Mouse (Mus musculus) left cerebral cortex, adult 2 months (tissue): ENCODE data around the gene Actr10. TPM values are rescaled to one million over a fixed set of nuclear protein-coding genes. Genes with fewer than 3 reads are reported as not detected.

Experiments
- DNase-seq, 2 experiments: peaks; one replicate each; pipeline ENCODE4 v3.0.0; 2021 to 2022; ENCODE audit warnings: low spot score in 2 of 2, mixed read lengths in 1 of 2; ENCODE audit errors: extremely low spot score in 1 of 2
- H3K27ac ChIP-seq: fragments of 200-600 bp; 2 replicates; pipeline ENCODE4 v1.8.1; 2022
- H3K4me3 ChIP-seq: fragments of 200-600 bp; 2 replicates; pipeline ENCODE4 v1.8.1; 2022
- CTCF ChIP-seq: fragments of 200-600 bp; IDR thresholded peaks from 2 replicates; pipeline ENCODE4 v1.8.1; 2022; ENCODE audit warnings: antibody characterized with exemption, mild to moderate bottlenecking, moderate library complexity
- intact Hi-C: fragments of 180-260 bp; cut with DNase I; formaldehyde crosslinking; loops from one replicate; pipeline ENCODE4 v1.15.1; 2025
- long read RNA-seq, 2 experiments: library from polyadenylated mRNA; stranded (forward); transcript quantifications; one replicate each; pipeline ENCODE4 v2.0.0; 2021; ENCODE audit warnings: borderline mapping rate in 2 of 2
- total RNA-seq, 2 experiments: library from RNA; stranded (reverse); gene quantifications; 2 replicates each; pipeline ENCODE4 v1.2.3; 2021

Actr10 gene
- total RNA-seq, result 100 to 1,000 TPM; 138 to 163 TPM
- long read RNA-seq, experiment 1, full-length matches to known transcripts, result 19 of 24 reads
- long read RNA-seq, experiment 1, partial matches to known transcripts, result 3 of 24 reads
- long read RNA-seq, experiment 1, other reads (novel, unspliced or antisense), result 2 of 24 reads
- long read RNA-seq, experiment 2, full-length matches to known transcripts, result 11 of 15 reads
- long read RNA-seq, experiment 2, partial matches to known transcripts, result 0 of 15 reads
- long read RNA-seq, experiment 2, other reads (novel, unspliced or antisense), result 4 of 15 reads

DNA sequence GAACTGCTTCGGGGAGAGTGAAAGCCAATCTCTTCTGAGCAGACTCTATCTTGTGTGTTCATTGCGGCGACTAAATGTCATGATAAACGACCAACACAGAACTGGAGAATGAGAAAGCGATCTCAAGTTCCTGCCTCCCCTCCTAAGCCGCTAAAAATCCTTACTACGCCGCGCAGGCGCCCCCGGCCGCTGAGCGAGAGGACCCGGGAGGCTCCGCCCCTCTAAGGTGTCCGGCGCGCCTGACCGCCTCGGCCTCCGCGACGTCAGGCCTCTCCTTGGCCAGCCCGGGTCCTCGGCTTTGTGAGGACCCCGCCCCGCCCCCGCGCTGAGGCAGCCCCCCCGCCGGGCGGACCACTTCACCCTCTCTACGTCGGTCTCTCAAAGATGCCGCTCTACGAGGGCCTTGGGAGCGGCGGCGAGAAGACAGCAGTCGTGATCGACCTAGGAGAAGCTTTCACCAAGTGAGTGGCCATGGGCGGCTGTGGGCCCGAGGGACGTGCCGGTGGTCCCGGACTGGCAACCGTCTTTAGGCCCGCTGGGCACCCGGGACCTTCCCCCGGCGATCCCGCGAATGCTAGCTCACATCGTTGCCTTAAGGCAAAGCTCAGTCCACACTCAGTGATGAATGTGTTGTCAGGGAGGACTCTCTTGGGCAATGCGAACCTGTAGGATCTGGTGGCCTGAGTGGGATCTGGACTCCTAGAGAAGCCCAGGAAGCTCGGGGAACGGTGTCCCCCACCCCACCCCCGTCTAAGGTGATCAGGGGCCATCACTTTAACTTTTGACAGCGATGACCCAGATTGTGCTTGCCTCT, at the start of gene Actr10:
TSS of gene Actr10 (plus strand) at position 287 of the 814 bp plus-strand sequence.
- DNase-seq, result peak; percentile 92 to 93
- Histone ChIP-seq H3K4me3 (peak within 1 kb of the TSS; percentile 71), H3K27ac (peak within 1 kb of the TSS; percentile 93)
- intact Hi-C loops, result no loop called here
- no peak for TF ChIP-seq CTCF

DNA sequence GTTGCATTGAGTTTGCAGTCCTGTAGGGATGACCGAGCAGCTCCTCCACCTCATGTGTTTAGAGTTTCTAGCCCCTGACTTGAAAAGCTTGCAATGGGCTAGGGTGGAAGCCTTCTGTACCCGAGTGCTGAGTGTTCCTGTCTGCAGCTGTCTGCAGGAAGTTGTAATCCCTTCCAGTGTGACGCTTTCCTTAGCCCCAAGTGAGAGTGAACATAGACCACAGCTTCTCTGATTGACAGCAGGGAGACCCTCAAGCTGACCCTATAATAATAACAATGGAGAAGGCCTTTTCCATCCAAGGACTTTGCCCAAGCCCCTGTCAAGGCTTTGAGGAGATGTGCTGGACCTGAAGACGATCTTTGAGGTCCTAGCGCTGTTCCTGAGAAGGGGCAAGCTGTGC, 47.3 kb upstream of the Actr10 start:
- no peak for TF ChIP-seq CTCF
- intact Hi-C loops, result no loop called here
- Histone ChIP-seq H3K27ac (no peak overlapping the region), H3K4me3 (no peak overlapping the region)
- no peak for DNase-seq

DNA sequence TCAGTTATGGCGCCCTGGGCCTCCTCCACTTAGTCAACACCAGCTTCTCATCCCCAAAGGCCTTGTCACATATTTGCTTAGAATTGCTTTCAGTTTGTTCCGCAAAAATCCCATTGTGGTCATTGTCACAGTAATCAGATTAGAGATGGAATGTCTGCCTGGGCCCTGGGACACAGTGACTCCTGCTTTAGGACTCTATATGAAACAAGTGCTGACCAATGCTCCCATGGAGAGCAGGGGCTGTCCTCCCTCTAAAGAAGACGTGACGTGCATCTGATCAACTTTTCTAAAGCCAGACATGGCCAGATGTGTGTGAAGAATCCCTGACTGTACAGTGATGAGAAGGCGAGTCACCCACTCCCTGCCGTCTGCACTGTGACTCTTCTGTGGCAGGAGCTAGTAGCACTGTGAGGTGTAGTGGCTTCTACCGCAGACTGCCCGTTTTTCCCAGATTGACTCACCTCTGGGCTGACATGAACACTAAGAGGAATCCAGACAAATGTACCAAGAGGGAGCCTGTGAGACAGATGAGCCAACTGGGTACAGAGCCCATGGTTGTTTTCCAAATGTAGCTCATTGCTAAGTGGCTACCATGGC, 46.7 kb upstream of the Actr10 start:
- DNase-seq, result no peak
- intact Hi-C loops, result no loop called here
- H3K4me3 ChIP-seq, result no peak overlapping the region
- no peak for TF ChIP-seq CTCF
- no peak overlapping the region for H3K27ac ChIP-seq

DNA sequence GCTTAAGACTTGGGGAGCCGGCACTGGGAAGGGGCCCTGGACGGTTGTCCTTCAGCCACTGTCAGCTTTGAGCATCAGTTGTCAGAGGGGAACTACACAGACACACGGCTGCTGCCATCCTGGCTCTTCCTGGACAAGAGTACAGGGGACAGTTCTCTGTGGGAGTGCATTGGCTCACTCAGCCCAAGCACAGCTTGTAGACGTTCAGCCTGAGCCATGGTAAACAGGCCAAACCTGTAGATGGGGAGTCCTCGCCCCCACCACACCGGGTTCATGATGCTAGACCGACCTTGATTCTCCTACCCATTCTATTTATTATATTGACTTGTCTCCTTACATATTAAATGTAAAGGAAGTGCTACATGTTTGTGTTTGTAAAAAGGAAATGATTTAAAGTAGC, 42.4 kb upstream of the Actr10 start:
- intact Hi-C loops, result no loop called here
- no peak overlapping the region for H3K27ac ChIP-seq
- no peak for DNase-seq
- no peak for TF ChIP-seq CTCF
- no peak overlapping the region for H3K4me3 ChIP-seq

DNA sequence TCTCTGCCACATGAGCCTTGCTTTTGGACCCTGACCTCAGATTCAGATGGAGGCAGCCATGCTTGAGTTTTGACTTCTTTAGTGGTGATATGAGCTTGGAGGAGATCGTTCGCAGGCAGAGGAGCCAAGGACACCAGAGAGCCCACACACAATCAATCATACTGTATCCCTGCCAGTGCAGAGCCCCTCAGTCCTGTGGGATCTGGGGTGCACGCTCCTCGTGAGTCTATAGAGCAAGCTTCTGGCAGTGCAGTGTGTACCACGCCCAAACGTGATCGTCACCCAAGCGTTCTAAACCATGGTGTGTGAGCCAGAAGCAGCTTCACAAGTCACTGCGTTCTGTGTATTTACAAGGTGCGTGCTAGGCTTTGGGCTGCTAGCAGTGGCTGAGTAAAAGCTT, 41.6 kb upstream of the Actr10 start:
- intact Hi-C loops, result no loop called here
- TF ChIP-seq CTCF, result no peak
- DNase-seq, result no peak
- peak overlapping the region; percentile 11; the same call in 1 of the 2 replicates for H3K27ac ChIP-seq
- H3K4me3 ChIP-seq, result no peak overlapping the region

DNA sequence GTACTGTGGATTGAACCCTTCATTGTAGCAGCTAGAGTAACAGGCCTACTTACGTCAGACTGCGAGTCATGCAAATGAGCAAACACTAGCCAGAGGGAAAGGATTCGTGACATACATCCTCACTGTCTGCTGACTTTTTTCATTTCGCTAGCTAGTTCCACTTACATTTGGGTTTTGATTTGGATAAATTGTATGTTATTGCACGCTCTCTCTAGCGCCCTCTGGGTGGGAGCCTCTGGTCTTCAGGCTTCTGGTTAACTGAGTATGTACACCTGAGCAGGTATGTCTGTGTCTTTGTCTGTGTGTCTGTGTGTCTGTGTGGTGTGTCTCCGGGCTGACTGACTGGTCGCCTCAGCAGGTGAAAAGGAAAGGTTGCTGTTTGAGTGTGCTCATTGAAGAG, 40.2 kb upstream of the Actr10 start:
- no peak for DNase-seq
- no peak overlapping the region for H3K4me3 ChIP-seq
- TF ChIP-seq CTCF, result peak; percentile 50
- no peak overlapping the region for H3K27ac ChIP-seq
- intact Hi-C loops, result no loop called here

DNA sequence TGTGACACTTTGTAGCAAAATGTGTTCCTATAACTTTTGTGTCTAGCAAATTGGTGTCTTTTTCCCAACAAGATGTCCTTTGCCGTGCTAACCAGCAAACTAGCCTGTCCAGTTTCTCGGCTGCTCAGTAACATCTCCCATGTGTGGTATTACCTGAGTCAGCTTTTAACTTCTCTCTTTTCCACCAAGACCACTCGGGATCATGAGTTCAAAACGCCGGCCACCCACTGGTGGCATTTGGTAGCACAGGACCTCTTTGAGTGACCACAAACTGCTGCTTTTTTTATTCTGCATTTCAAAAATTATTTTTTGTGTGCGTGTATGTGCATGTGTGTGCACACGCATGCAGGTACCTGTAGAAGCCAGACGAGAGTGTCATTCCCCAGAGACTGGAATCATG, 39.2 kb upstream of the Actr10 start:
- no peak for DNase-seq
- peak; percentile 47 for TF ChIP-seq CTCF
- intact Hi-C loops, result no loop called here
- Histone ChIP-seq H3K4me3 (no peak overlapping the region), H3K27ac (no peak overlapping the region)

DNA sequence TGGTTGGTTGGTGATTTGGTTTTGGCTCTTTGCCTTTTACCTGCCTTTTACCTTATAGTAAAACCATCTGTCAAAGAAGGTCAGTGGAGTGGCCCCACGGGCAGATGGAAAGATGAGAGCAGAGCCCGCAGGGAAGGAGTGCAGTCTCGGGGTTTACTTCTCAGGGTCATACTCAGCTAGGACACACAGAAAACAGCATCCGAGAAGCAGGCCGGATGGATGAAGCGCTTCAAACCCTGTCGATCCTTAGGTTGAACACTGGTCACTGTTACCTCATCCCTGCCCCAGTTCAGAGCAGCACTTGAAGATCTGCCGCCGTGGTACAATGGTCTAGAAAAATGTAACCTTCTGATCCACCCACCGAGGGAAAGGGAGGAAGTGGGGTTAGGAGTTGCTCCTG, 33.2 kb upstream of the Actr10 start:
- no peak overlapping the region for H3K4me3 ChIP-seq
- no peak for DNase-seq
- no peak overlapping the region for H3K27ac ChIP-seq
- no peak for TF ChIP-seq CTCF
- intact Hi-C loops, result no loop called here

DNA sequence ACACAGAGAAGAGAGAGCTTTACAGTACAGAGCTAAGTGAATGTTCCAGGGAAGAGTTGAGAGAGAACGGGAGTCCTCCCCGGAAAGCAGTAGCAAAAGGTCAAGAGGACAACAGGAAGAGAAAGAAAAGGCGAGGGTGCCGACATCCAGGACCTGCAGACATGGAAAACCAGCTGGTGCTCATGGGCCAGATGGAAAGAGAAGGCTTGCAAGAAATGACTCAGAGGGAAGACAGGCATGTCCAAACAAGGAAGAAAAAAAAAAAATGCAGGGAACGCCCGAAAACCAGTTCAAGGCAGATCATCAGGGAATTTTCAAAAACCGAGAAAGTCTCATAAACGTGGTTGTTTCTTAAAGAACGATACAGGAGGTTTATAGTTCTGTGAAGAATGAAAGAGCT, 30.8 kb upstream of the Actr10 start:
- Histone ChIP-seq H3K4me3 (no peak overlapping the region), H3K27ac (peak overlapping the region; percentile 53; the same call in 1 of the 2 replicates)
- intact Hi-C loops, result no loop called here
- DNase-seq, result no peak
- no peak for TF ChIP-seq CTCF

DNA sequence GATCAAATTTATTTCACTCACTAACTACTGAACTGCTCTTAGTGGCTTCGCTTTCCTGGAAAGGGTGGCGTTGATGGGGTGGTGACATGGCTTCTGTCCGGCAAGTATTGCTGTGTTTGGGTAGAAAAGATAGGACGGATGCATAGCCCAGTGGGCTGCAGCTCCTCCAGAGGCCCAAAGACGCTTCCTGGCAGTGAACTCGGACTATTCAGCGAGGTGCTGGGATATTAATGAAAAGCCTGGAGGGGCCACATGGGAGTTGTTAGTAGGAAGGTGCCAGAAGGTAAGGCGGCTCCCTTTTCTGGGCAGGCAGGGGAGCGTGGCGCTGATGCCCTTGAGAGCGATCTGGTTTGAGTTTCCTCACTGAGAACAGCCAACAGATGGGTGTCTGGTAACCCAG, 30.0 kb upstream of the Actr10 start:
- intact Hi-C loops, result no loop called here
- Histone ChIP-seq H3K4me3 (no peak overlapping the region), H3K27ac (no peak overlapping the region; the same call in 1 of the 2 replicates)
- TF ChIP-seq CTCF, result no peak
- DNase-seq, result no peak

DNA sequence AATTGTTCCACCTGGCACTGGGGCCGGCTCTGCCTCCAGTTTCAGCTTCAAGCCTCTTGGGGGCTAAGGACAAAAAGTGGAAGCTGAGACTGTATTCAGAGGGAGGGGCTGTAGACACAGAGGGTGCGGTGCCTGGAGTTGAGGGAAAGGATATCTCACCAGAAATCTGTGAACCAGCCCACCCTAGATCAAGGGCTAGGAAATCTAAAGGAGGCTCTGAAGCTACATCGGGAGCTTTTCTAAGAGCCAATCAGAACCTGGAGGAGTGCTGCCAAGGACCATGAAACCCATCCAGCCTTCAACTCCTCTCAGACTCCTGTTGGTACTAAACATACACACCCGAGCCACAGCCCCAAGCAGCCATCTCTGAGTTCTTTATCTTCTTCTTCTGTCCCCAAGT, 29.6 kb upstream of the Actr10 start:
- intact Hi-C loops, result no loop called here

DNA sequence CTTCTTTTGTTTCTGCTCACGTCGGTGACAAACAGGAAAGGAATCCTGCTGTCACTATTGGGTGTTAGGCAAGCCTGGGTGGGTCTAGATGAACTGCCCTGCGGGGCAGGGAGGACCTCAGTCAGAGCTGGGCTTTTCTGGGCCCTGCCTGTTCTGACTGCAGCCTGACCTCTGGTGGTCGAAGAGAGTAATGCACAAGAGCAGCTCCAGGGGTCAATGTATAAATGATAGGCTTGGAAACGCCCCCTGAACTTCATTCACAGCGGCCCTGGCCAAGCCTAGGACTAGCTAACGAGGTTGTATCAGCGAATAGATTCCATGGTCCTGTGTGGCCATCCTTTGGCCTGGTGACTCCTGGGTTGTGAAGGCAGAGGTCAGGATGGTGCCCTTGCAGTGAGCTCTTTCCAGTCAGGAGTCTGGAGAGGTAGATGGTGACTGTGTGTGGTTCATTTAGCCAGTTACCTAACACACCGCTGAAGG, 27.4 kb upstream of the Actr10 start:
- DNase-seq, result peak; percentile 70 to 75
- intact Hi-C loops, result loop anchor here (5.0 to 10.0 kb wide), 3 partner anchors 208 to 675 kb away; partner anchors contain the start of gene Pygl
- Histone ChIP-seq H3K4me3 (no peak overlapping the region), H3K27ac (no peak overlapping the region)
- peak; percentile 97 for TF ChIP-seq CTCF

More for the DNA sequence above, 29.6 kb upstream of the Actr10 start:
- TF ChIP-seq CTCF, result no peak
- DNase-seq, result no peak
- no peak overlapping the region for H3K4me3 ChIP-seq
- H3K27ac ChIP-seq, result no peak overlapping the region; the same call in 1 of the 2 replicates
